Mouse (Mus musculus): ENCODE results near the gene Ripply3. TPM values are rescaled to one million over a fixed set of nuclear protein-coding genes. Genes with fewer than 3 reads are reported as not detected.
"Not testable (repeated sequence)": the region's sequence is repeated elsewhere in the genome, so short reads cannot be mapped to it uniquely, and the experiment has no call there.

Ripply3 gene
- polyA plus RNA-seq, 2 experiments from 2014 or later, result 0.95 to 1.1 TPM

- no peak for ATAC-seq
These were observed 13.0 kb upstream of the Ripply3 start for GRCm38 (mm10) chr16:94315215-94315614.

- no peak for ATAC-seq
These were observed 10.5 kb upstream of the Ripply3 start for GRCm38 (mm10) chr16:94317752-94318151.

GRCm38 (mm10) chr16:94320223-94320622 is 8.0 kb upstream of the Ripply3 start:
- no peak for ATAC-seq

- no peak for ATAC-seq
These were observed 4.5 kb upstream of the Ripply3 start for GRCm38 (mm10) chr16:94323681-94324080.

DNA sequence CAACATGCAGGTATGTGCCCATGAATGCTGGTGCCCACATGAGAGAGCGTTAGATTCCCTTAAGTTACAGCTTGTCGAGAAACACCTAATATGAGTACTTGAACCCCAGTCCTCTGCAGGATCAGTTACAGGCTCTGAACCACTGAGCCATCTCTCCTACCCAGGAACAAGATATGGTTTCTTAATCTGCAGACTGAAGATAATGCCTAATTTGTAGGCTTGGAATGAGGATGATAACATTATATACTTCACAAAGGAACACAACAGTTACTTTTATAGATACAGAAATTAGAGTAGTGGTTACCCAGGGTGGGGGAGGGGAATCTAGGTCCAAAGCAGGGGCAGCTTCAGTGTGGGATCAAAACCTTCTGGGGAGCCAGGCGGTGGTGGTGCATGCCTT is 2.2 kb upstream of the Ripply3 start:
- ATAC-seq, result no peak

DNA sequence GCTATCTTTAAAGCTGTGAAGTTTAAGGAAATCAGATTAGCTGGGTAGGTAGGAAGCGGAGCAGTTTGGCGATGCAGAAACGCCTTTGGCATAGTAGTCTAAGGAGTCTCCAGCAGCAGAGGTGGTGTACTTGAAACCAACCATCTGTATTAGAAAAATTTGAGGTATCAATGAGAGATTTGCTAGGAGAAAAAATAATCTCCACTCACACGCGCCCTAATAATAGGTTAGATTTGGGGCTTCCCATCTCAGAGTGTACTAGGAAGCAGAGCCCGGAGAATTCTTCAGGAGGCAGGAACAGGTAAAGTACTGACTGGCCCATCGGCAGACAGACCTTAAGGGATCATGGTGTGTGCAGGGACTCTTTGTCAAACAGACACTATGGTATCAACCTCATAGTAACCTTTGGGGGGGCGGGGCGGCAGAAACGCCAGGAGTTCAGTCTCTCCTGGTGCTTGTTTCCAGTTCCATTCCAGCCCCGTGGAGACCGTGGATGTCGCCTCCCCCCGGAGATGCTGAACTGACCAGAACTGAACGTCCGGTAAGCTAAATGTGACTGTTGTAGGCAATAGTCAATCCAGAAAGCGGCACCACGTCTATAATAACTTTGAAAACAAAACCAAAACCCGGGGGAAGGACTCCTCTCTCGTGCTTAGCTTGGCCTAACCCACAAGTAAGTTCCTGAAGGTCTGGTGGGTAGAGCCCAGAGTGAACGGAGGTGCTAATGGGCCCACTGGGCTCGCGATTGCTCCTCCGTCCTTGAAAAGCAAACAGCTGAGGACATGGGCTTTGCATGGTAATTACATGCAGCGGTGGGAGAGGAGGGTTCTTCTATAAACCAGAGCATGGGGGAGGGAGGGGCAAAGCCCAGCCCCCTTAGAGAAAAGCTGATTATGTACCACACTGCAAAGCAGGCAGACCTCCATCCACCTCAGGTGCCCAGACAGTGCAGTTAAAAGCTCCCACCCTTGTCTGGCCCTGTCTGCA is 954 bp downstream of the Ripply3 start:
- peak; percentile 70 for ATAC-seq

- ATAC-seq, result no peak
These were observed 2.2 kb downstream of the Ripply3 start for GRCm38 (mm10) chr16:94330429-94330828.

- ATAC-seq, result no peak
These were observed 3.1 kb downstream of the Ripply3 start for GRCm38 (mm10) chr16:94331233-94331885.

- ATAC-seq, result peak; percentile 59
These were observed 3.6 kb downstream of the Ripply3 start for GRCm38 (mm10) chr16:94331886-94332252.

DNA sequence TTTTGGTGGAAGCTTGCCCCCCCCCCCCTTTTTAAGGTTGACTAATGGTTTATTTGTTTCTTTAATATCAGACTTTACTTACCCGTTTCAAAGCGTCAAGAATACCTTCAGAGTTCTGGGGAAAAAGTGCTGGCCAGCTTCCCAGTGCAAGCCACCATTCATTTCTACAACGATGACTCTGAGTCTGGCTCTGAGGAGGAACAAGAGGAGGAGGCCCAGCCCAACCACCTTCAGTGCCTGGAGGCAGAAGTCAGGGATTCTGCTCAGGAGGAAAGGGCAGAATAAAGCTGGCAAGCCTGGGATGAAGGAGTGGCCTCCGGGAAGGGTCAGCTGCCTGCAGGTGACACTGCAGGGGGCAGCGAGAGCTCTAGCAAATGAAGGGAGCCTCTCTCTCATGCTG is 7.4 kb downstream of the Ripply3 start:
- no peak for ATAC-seq

DNA sequence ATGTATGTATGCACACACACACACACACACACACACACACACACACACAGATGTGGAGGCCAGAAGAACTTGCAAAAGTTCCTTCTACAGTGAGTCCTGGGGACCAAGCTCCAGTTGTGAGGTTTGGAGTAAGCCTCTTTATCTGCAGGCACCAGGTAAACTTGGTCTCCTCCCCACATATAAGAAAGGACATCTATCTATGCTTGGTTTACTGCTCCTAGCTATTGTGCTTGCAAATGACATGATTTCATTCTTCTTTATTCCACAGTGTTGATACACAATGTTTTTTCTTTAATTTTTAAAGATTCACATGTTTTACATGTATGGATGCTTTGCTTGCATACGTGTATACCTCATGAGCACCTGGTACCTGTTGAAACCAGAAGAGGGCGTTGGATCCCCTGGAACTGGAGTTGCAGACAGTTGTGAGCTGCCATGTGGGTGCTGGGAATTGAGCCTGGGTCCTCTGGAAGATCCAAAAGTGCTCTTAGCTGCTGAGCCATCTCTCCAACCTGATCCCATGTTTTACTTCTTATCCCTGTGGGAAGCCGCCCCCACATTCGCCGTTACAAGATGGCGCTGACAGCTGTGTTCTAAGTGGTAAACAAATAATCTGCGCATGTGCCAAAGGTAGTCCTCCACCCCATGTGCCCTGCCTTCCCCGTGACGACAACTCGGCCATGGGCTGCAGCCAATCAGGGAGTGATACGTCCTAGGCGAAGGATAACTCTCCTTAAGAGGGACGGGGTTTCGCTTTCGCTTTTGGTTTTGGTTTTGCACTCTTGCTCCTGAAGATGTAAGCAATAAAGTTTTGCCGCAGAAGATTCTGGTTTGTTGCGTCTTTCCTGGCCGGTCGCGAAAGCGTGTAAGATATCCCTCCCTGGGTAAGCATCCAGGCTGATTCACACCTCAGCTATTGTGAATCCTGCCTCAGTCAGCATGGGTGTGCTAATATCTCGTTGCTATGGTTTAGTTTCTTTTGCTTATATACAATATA is 11.2 kb downstream of the Ripply3 start:
- ATAC-seq, result not testable (repeated sequence)

GRCm38 (mm10) chr16:94345733-94346132 is 17.5 kb downstream of the Ripply3 start:
- no peak for ATAC-seq

DNA sequence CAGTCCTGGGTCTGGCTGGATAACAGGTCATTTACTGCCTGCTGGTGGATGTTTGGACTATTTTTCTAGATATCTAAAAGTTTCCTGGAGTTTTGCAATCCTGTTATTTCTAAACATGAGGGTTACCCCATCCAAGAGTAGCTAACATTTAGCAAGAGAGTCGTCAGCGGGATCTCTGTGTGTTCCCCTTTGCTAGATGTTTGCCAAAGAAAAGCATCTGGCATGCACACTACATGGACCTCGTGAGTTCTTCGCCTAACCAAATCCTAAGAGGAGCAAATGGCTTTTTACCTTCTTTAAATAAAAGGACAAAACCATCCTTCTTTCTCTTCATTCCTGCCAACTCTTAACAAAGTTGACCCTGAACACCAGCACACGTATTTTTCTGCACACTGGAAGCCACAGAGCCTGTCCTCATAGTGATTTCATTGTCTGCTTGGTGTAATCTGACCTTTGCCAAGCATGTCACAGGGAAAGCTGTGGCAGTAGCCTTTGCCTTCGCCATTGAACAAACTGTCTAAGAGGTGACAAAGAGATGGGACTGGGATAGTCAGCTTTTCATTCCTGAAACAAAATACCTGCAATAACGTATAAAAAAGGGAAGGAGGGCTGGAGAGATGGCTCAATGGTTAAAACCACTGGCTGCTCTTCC is 19.0 kb downstream of the Ripply3 start:
- no peak for ATAC-seq

DNA sequence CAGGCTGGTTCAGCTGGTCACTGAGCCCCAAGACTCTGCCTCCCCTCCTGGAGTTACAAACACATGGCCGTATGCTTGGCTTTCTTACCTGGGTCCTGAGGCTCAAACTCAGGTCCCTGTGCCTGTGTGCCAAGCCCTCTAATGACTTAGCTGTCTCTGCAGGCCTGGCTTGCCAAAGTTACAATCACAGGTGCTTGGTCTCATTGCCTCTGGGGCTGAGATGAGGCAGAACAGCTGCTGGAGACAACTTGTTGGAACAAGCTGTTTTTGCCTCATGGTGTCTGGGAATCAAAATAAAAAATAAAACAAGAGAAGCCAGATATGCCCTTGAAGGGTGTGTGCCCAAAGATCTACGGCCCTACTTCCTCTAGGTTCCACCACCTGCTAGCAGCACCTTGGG is 20.6 kb downstream of the Ripply3 start:
- no peak for ATAC-seq

DNA sequence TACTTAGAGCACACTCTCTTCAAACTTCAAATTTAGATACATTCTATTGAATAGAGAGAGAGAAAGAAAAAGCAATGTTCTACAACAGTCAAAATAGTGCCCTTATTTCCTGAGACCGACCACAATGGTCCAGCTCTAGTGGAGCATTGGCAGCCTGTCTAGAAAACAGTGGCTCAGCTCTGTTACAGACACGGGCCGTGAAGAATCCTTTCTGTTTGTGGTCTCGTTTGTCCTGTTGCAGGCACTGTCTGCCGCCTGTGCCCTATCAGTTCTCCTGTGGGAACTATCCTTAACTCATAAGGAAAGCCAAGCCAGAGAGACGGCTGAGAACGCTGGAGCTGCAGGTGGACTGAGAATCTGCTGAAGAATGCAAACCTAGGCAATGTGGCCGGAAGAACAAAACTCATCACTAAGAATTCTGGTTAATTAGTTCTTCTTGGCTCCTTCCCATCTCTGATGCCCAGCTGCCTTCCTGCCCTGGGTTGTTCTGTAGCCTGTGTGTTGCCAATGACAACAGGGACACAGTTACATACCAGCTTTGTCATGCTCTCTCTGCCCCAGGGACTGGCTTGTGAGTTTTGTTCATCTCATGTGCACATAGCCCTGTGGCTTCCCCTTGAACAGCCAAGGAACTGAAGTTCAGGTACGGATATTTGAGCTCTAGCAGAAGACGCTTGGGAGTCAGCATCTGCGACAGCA is 21.5 kb downstream of the Ripply3 start:
- ATAC-seq, result no peak

GRCm38 (mm10) chr16:94350287-94350677 is 22.1 kb downstream of the Ripply3 start:
- no peak for ATAC-seq

GRCm38 (mm10) chr16:94354450-94354849 is 26.2 kb downstream of the Ripply3 start:
- ATAC-seq, result peak; percentile 100

- no peak for ATAC-seq
These were observed 27.8 kb downstream of the Ripply3 start for GRCm38 (mm10) chr16:94356046-94356445.

GRCm38 (mm10) chr16:94356776-94357494 is 28.7 kb downstream of the Ripply3 start:
- no peak for ATAC-seq

GRCm38 (mm10) chr16:94358091-94358490 is 29.9 kb downstream of the Ripply3 start:
- no peak for ATAC-seq
